Mouse (Mus musculus): ENCODE measurements around the gene Tmem59.

Tmem59 gene

DNA sequence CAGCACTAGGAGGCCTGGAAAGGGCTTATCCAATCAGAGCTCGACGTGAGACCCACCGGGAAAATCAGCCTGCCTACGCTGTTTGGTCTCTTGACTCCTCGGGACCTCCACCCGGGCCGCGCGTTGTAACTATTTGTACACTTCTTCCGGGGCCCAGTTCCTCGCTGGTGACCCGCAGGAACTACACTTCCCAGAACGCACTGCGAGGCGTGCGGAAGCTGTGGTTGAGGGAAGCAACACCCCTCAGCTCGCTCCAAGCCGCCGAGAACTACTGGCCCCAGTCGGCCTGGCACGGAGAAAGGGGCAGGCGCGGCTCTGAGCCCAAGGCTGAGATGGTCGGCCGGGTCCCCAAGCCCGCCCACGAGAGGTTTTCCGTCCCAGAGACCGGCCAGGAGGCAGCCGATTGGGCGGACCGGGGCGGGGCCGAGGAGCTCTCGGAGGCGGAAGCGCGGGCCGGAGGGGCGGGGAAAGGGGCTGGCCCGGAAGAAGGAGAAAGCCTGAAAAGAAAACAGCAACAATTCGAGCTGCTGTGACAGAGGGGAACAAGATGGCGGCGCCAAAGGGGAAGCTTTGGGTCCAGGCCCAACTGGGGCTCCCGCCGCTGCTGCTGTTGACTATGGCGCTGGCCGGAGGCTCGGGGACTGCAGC lies at the start of gene Tmem59:
Tmem59 (plus strand) TSS at position 218 of the 648 bp plus-strand sequence.
- DNase-seq (ENCODE audit: low read depth, low spot score): peak; percentile 91

DNA sequence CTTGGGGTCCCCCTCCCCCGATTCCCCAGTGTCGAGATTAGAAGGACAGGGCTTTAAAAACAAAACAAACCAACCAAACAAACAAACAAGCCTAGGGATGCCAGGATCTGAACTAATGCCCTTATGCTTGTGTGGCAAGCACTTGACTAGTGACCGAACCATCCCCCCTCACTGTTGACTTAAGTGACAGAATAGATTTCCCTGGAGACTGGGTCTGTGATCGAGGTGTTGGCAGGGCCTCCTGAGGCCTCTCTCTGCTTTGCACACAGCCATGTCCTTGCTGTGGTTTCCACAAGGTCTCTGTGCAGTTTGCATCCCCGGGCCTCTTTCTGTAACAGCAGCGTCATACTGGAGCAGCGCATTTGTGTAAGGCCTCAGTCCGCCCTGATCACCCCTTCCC lies 48.8 kb upstream of the Tmem59 start:
- no peak for DNase-seq (ENCODE audit: low read depth, low spot score)

DNA sequence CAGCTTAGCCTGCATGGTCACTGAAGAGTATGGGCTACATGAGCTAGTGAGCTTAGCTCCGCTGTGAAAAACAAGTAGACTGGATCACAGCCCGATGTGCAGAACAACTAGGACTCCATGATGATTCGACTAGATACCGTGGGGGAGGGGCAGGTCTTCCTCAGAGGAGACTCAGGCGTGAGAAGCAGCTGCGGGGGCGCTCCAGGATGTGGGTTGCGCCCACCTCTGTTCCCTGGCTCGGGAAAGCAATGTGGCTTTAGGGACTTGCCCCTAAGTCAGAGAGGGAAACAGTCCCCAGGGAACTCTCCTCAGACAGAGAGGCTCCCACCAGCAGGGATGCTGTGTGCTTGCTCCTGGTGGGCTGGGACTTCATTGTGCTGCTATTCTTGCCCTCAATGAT lies 47.7 kb upstream of the Tmem59 start:
- DNase-seq (ENCODE audit: low read depth, low spot score): no peak

DNA sequence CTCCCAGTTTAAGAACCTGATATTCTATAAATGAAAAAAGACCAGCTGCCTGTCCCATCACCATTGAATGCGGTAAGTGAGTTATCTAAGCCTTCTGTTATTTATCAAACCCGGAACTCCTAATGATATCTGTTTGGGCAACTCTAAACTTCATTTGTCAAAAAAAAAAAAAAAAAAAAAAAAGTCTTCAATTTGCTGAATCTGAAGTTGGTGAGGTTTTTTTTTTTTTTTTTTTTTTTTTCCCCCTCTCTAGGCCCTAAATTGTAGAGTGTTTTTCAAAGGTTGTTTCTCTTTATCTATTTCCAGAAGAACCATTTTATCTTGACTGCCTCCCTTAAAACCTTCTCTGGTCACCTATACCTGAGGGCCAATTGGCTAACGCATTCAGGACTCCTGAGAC lies 43.3 kb upstream of the Tmem59 start:
- DNase-seq (ENCODE audit: low read depth, low spot score): no peak

DNA sequence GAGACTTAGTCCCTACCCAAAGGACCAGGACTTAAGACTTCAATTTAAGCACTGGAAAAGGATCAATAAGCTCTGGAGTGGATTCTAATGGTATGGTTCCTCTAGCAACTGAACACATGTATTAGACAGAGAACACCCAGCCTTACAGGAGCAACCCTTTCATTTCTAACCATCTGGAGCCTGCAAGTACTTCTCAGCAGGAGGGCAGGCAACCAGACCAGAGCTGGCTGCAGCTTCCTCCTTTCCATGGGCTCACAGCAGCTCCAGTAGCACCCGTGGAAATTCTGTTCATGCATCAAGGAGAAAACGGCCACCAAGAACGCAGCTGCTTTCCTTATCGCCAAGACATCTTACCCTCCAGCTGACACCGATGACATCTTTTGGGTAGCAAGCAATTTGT lies 42.5 kb upstream of the Tmem59 start:
- no peak for DNase-seq (ENCODE audit: low read depth, low spot score)

DNA sequence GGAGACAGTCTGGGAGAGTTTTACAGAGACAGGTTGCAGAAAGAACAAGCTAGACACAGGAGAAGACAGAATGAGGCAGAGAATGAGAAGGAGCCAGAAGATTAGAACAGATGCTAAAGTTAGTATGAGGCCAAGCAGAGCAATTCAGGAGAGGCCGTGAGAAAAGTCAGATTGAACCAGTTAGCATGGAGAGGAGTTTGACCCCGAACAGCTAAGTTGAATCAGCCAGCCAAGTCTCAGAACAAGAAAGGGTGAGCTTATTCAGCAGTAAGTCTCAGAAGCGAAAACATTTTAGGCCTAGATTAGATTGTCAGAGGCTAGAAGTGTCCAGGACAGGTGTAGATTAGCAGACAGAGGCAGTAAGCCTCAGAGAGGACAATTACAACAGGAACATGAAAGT lies 41.7 kb upstream of the Tmem59 start:
- DNase-seq (ENCODE audit: low read depth, low spot score): no peak

DNA sequence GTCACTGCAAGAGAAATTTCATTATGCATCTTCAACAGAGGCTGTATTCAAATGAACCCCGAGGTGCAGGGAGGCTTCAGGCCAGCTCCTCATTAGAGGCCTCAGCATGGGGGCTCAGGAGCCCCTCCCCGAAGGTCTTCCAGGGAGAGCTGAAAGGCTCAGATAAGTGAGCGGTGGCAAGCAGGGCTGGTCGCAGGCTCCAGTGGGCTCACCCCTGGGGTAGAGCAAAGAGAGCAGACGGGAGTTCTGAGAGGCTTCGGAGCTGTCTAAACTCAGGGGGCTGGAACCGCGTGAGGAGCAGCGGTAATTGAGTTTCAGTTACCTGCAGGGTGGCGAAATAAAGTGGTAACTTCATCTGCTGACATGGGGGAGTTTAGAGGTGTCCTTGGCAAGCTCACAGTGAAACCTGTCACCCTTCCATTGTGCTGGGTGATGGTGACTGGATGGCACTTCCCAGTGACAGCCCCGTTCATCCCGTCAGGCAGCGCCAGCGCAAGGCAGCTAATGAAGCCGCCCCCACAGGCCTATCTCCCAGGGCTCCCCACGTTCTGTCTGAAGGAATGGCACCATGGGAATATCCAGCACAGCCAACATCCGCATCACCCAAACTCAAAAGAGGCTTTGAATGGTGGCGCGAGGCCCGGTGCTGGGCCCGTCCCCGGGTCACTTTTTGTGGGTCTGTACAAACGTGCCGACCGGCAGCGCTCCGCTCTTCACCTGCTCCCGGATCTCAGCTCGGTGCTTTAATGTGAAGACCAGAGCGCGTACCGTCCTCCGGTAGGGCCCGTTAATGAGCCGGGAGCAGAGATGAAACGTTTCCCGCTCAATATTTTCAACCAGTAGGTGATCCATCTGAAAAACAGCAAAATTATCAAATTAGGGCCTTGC lies 39.0 kb upstream of the Tmem59 start:
- DNase-seq (ENCODE audit: low read depth, low spot score): no peak

DNA sequence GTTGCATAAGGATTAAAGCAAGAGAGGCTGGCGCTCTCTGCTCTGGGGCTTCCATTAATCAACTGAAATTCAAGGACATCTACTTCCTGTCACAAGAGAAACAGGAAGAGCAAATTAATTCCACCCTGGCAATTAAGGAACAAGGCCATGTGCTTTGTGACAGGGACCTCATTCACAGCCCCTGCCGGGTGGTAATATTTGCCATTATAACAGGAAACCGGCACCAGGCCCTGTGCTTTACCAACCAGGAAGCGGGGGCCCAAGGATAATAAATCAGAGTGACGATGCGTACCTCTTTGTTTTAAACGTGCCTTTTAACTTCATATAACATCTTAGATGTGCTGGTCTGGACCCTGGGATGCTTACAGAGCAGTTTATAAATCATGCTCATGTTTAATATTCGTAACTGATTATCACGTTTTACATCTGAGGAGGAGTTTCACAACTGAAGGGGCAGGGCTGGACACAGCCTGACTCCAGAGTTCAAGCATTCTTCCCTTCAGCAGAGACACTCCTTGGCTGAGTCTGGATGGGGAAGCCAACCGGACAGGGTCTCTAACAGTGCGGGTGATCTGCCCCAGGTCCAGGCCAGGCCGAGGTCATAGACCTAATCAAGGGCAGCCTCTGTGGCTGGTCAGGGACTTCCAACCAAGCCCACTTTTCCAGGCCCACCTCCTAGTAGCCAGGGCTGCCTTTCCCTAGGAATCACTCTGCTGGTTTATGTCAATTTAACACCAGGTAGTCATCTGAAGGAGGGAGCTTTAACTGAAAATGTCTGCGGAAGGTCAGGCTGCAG lies 38.2 kb upstream of the Tmem59 start:
- DNase-seq (ENCODE audit: low read depth, low spot score): no peak

DNA sequence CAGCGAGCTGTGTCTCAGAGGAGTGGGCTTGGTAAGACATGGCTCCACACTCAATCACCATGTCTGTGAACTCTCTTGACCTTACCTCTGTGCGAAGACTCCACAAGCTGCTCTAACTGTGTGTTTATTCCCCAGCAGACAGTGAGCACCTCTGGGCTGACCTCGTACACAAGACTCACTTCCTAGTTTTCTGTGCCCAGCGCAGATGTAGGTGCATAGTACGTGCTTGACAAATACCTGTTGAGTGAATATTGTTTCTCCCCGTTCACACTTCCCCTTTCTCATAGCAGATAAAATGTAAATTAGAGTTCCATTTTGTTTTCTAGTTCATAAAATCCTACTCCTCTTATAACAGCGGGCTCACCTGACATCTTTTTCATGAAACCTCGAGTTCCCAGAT lies 34.7 kb upstream of the Tmem59 start:
- DNase-seq (ENCODE audit: low read depth, low spot score): no peak

DNA sequence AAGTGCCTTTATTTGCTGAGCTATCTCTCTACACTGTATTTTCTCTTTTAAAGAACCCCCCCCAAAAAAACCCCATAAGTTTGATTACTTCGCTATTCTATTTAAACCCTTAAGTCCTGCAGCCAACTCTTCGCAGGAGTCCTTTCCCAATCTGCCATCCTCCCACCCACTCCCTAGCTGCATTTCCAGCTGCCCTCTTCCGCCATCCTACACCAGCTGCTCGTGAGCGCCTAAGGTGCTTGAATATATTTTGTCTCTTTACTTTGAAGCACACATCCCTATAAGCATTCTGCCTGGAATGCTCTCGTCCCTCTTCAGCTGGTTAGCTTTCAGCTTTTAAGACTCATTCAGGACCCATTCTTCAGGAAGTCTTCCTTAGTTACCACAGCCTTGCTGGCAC lies 27.2 kb upstream of the Tmem59 start:
- DNase-seq (ENCODE audit: low read depth, low spot score): peak; percentile 80

DNA sequence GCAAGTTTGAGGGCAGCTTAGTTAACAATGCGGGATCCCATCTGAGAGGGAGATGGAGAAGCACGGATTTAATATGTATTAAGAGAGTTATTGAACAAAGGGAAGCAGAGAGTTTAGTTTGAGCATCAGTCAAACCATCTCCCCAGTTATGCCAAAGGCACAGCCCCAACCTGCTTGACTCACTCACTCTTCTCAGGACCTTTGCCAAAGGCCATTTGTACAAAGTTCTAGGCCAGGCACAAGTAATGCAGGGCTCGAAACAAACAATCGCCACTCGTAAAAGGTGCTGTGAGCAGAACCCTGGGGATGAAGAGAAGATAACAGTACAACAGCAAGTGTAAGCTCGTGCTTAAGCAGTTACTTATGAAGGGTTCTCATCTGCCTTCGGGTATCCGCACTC lies 25.6 kb upstream of the Tmem59 start:
- DNase-seq (ENCODE audit: low read depth, low spot score): no peak

DNA sequence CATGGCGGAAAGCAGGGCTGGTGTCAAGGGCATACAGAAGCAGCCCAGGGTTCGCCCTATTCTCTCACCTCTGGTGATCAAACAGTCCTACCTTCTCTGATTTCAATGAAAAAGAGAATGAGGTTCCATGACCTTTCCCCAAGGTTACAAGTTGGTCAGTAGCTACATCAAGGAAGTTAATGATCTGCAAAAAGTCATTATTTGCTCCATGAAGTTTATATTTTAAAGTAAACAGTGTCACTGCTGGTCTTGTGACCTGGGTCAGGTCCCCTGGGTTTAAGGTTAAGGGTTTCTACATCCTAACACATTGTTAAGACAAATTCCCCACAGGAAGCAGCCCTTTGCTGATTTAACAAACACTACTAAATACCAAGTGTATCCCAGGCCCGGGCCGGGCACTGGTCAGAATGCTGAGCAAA lies 21.2 kb upstream of the Tmem59 start:
- no peak for DNase-seq (ENCODE audit: low read depth, low spot score)

DNA sequence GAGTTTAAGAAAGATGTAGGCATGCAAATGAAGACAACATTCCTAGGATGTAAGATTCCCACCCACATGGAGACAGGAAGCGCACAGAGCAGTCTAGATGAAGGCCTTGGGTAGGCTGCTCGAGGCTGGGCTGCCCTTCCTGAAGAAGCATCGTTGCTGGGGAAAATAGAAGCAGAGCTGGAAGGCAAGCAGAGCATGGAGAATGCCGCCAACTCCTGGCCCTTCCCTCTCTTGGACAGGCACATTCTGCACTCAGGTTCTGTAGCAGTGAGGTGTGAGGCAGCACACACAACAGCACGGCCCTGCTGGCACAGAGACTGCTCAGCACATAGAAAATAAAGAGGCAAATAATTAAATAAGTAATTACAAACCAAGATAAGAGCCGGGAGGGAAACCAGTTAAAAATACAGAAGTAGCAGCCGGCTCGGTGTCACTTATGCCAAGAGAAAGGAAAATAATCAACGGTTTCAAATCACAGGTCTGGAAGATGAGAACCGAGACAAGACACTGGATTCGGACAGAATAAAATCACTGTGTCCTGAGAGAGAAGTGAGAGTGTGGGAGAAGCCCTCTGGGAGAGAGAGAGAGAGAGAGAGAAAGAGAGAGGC lies 18.9 kb upstream of the Tmem59 start:
- no peak for DNase-seq (ENCODE audit: low read depth, low spot score)

DNA sequence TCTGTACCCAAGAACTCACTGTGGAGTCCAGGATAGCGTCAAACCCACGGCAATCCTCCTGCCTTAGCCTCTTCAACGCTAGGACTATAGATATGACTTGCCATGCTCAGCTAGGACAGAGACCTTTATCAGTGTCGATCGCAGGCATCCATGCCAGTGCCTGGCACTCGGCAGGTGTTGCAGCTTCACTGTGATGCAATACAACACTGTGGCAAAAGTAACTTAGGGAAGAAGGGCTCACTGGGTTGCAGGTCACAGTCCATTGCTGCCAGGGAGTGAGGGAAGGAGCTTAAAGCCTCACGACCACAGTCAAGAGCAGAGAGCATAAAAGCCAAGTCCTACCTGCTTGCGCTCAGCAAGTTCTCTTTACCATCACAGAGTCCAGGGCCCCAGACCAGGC lies 18.0 kb upstream of the Tmem59 start:
- no peak for DNase-seq (ENCODE audit: low read depth, low spot score)

DNA sequence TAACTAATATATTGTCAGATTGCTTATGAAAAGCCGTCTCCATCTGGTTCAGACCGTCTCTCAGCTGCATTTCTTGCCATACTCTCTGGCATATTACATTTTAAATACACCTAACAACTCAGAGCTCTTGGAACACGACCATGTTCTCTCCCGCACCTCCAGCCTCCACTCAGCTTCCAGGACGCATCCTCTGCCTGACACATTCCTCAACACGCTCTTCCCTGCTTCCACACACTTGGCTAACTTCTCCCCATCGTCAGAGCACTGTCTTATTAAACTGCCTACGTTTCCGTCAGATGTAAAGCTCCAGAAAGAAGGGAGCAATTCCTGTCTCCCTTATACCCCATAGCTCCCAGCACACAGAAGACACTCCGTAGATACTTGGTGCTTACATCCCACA lies 14.9 kb upstream of the Tmem59 start:
- peak; percentile 86 for DNase-seq (ENCODE audit: low read depth, low spot score)

DNA sequence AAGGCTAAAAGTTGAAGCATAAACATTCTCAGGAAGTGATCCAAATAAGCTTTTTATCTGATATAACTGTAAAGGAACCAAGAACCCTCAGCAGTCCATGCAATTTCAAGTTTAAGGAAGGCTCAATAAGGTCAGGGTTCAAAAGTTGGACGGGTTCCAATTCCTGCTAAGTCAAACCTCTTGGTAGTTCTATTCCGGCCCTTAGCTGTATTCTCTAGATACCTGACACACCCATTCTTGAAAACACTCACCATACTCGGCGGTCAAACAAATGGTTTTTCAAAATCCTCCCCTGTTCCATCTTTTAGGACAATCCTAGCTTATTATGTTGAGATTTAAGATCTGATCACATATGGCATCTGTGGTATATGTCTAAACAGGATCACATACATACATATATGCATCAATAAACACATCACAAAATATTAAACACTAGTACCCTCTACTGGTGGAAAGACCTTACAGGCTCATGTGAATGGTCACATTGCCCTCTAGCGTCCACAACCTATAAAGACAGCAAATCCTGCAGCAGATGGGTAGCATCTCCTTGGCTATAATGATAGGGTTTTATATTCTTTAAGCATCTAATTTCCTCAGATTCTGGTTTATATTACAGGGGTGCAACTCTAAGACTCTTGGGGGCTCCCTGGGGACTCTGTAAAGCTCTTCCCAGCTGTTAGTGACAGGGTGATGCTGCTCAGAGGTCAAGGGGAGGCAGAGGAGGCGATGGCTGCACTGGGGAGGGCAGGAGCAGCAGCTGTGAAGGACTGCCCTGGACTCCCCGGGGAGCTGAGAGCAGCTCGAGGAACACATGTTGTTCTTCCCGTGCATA lies 14.2 kb upstream of the Tmem59 start:
- DNase-seq (ENCODE audit: low read depth, low spot score): peak; percentile 82

DNA sequence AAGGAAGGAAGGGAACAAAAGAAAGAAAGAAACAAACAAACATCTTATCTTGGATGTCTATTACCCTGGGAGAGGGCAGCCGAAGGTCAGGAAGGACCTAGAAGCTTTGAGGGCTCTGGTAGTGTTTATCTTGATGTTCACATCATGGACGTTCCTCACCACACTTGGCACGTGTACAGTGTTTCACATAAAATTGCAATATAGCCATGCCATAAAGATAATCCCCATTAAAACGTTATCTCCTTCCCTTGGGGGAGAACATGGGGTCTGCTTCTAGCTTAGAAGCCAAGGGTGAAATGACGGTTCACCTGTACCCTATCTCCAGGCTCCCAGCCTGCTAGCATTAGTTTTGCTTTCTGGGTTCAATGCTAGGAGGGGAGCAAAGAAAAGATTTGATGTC lies 11.5 kb upstream of the Tmem59 start:
- no peak for DNase-seq (ENCODE audit: low read depth, low spot score)

DNA sequence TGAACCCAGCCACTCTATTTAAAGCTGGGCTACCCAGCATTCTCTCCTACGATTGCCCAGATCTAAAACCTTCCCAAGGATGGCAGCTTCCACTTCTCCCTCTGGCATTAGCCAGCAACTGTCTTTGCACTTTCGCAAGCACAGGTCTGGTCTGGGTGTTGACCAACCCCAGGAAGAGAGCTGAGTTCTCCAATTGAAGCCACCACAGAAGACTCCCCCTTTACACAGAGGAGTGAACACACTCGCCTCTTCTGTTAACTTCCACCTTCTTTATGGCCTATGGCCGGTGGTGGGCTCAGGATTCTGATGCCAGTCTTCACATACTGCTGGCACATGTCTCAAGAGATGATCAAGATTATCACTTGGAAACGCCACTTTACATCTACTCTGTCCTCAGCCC lies 10.4 kb upstream of the Tmem59 start:
- no peak for DNase-seq (ENCODE audit: low read depth, low spot score)

DNA sequence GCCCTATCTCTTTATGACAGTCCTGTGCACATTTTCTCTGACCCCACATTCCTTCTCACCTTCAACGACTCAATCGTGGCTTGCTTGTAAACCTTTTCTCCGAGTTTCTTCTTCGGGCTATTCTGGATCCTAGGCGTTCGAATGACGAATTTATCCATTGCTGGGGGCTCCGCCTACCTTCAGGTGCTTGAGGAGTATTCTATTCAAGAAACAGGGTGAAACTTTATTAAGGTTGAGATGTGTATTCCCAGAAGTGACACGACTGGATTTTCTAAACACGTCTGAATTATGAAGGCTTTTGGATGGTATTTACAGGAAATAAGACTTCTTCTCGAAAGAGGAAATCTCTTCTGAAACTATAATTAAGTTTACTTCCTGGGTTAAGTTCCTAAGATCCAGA lies 693 bp upstream of the Tmem59 start:
- DNase-seq (ENCODE audit: low read depth, low spot score): no peak

DNA sequence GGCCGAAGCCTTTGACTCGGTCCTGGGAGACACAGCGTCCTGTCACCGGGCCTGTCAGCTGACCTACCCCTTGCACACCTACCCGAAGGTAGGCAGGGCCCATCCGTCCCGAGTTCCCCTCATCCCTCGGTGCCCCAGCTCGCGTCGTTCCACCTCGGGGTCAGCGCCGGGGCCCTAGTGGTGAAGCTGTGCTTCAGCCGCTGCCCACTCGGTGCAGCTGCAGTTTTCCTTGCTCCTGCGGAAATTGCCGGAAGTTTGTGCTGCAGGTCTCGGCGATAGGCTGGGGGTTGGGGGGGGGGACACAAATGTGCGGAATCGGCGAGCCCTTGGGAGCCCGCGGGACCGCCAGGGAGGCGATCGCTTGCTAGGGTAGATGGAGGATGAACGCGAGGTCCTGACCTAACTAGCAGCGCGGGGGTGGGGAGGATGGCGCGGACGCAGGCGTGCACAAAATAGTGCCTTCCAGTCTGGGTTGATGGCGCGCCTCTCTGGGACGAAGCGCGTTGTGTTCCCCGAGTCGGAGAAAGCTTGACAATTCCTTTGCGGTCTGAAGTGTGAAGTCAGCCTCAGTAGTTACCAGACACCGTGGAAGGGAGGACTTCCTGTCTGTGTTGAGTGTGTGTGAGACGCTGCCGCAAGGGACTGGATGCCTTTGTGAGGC lies 761 bp downstream of the Tmem59 start, which contains the start of gene Tceanc2:
Tceanc2 (minus strand) TSS at position 287 of the 661 bp plus-strand sequence.
- no peak for DNase-seq (ENCODE audit: low read depth, low spot score)
